Mouse (Mus musculus) erythroblast, embryonic 14.5 days (primary cell): ENCODE results near the gene Wdr54. TPM values are rescaled to one million over a fixed set of nuclear protein-coding genes. Genes with fewer than 3 reads are reported as not detected.

Experiments used
- H3K27me3 ChIP-seq: 2 replicates; pipeline ENCODE4 v1.6.1; 2012; ENCODE audit warnings: inconsistent platforms; ENCODE audit not compliant: control insufficient read depth
- H3K36me3 ChIP-seq: 2 replicates; pipeline ENCODE4 v1.6.1; 2012; ENCODE audit warnings: mild to moderate bottlenecking, inconsistent platforms; ENCODE audit not compliant: control insufficient read depth
- H3K4me1 ChIP-seq: 2 replicates; pipeline ENCODE4 v1.6.1; 2012; ENCODE audit warnings: inconsistent platforms; ENCODE audit not compliant: control insufficient read depth
- H3K4me3 ChIP-seq: replicated peaks from 2 replicates; pipeline ENCODE3; 2012; ENCODE audit warnings: moderate library complexity, mild to moderate bottlenecking, inconsistent platforms
- H3K9me3 ChIP-seq: 2 replicates; pipeline ENCODE4 v1.6.1; 2012; ENCODE audit warnings: low read length, inconsistent platforms, mixed read lengths; ENCODE audit not compliant: control insufficient read depth
- GATA1 ChIP-seq: IDR thresholded peaks from 2 replicates; pipeline ENCODE4 v1.6.1; 2012; ENCODE audit warnings: low read length, inconsistent platforms, mixed read lengths
- TAL1 ChIP-seq: IDR thresholded peaks from 3 replicates; pipeline ENCODE4 v1.6.1; 2012; ENCODE audit warnings: low read length, inconsistent platforms, mixed read lengths
- polyA plus RNA-seq: library from polyadenylated mRNA; stranded (reverse); fragments of >175 nt; gene quantifications from 2 replicates; pipeline ENCODE4 v1.2.3, GENCODE M21; 2012

Gene Wdr54
- polyA plus RNA-seq, 1 experiment, result 0.01 TPM

DNA sequence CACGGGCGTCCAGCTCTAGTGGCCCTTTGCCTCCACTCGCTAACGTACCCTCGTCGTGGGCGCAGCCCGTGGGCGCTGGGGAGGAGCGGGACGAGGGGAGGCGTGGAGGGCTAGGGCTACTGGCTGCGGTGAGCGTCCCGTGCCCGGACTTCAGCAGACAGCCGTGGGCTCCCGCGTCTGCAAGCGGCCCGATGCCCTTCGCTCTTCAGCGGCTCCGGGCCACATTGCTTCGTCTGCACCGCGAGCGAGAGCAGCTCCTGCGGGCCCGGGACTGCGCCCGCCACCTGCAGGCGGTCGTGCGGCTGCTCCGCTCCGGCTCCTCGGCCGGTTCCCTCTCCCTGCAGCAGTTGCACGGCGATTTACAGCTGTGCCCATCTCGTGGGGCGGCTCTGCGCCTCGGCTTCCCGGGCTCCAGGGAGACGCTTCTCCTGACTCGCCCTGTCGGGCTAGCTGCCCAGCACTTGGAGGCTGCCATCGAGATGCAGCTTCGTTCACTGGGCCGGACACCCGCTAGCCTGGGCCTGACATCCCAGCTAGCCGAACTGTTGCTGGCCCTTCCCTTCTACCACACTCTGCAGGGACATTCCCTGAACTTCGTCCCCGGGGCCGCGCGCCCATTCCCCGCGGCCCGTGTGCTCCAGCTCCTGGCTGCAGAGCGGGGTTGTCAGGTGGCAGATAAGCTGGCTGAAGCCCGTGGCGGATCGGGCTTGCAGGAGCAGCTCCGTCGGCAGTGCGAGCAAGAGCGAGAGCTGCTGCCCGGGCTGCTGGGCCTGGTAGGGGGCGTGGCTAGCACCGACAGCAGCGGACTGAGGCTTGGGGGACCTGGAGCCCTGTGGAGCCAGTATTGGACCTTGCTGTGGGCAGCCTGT is 54.3 kb downstream of the Wdr54 start:
- peaks cover 31% of the 10 kb centered on the region for H3K4me1 ChIP-seq
- H3K27me3 ChIP-seq, result peaks cover 24% of the 10 kb centered on the region
- peaks cover 36% of the 10 kb centered on the region for H3K36me3 ChIP-seq
- no peak for TF ChIP-seq TAL1
- TF ChIP-seq GATA1, result no peak
- peak overlapping the region; percentile 79 for H3K4me3 ChIP-seq
- H3K9me3 ChIP-seq, result no peaks in the 10 kb centered on the region

- no peak for TF ChIP-seq TAL1
- no peak for TF ChIP-seq GATA1
- H3K9me3 ChIP-seq, result no peaks in the 10 kb centered on the region
- peaks cover 26% of the 10 kb centered on the region for H3K27me3 ChIP-seq
- H3K36me3 ChIP-seq, result peaks cover 32% of the 10 kb centered on the region
- H3K4me3 ChIP-seq, result peak within 1 kb of the TSS; percentile 79
- H3K4me1 ChIP-seq, result peaks cover 31% of the 10 kb centered on the region
Measured at GRCm38 (mm10) chr6:83101316-83101687, 54.9 kb downstream of the Wdr54 start, which contains the start of the genes Ccdc142 and Gm42688. Gene Ccdc142, plus strand, starts transcription at chr6:83101601. Gene Gm42688, plus strand, starts transcription at chr6:83101617.

Other genes with a start within 250 kb of the Wdr54 start
- gene Sema4f, start 216.6 kb downstream of the Wdr54 start, polyA plus RNA-seq, result not detected in 2 replicates
- 8.2 and 8.8 TPM in 2 replicates for gene M1ap, start 209.5 kb downstream of the Wdr54 start, polyA plus RNA-seq
- gene Dok1, start 122.9 kb downstream of the Wdr54 start, polyA plus RNA-seq, result 27.8 and 28.7 TPM in 2 replicates
- gene Loxl3, start 122.2 kb downstream of the Wdr54 start, polyA plus RNA-seq, result 0.01 and 0.02 TPM in 2 replicates
- 310 and 339 TPM in 2 replicates for gene Aup1, start 101.9 kb downstream of the Wdr54 start, polyA plus RNA-seq
- 6.2 and 6.6 TPM in 2 replicates for gene Htra2, start 101.1 kb downstream of the Wdr54 start, polyA plus RNA-seq
- gene Dqx1, start 98.6 kb downstream of the Wdr54 start, polyA plus RNA-seq, result 0.14 and 0.18 TPM in 2 replicates
- gene Tlx2, start 86.1 kb downstream of the Wdr54 start, polyA plus RNA-seq, result not detected in 2 replicates
- gene Pcgf1, start 78.5 kb downstream of the Wdr54 start, polyA plus RNA-seq, result 1.5 and 2.2 TPM in 2 replicates
- 0.05 TPM in 1 of 2 replicates, not detected in the other for gene Lbx2, start 70.0 kb downstream of the Wdr54 start, polyA plus RNA-seq
- 0.18 and 0.43 TPM in 2 replicates for gene Ccdc142, start 54.8 kb downstream of the Wdr54 start, polyA plus RNA-seq
- gene Gm42688, start 54.8 kb downstream of the Wdr54 start, polyA plus RNA-seq, result 0.18 and 0.27 TPM in 2 replicates
- 12.3 and 12.8 TPM in 2 replicates for gene Mrpl53, start 47.4 kb downstream of the Wdr54 start, polyA plus RNA-seq
- gene Mogs, start 40.9 kb downstream of the Wdr54 start, polyA plus RNA-seq, result 3.9 and 4.2 TPM in 2 replicates
- 16.2 and 18.3 TPM in 2 replicates for gene Wbp1, start 34.8 kb downstream of the Wdr54 start, polyA plus RNA-seq
- 26.4 TPM in 2 replicates for gene Ino80b, start 31.0 kb downstream of the Wdr54 start, polyA plus RNA-seq
- gene Rtkn, start 20.9 kb downstream of the Wdr54 start, polyA plus RNA-seq, result 0.26 and 0.39 TPM in 2 replicates
- not detected in 2 replicates for gene 1700003E16Rik, start within 50 bp of the Wdr54 start, polyA plus RNA-seq
- 27.2 and 36.9 TPM in 2 replicates for gene Dctn1, start 9.5 kb upstream of the Wdr54 start, polyA plus RNA-seq
- gene Slc4a5, start 63.4 kb upstream of the Wdr54 start, polyA plus RNA-seq, result 1.8 and 2.3 TPM in 2 replicates
- gene Mthfd2, start 169.5 kb upstream of the Wdr54 start, polyA plus RNA-seq, result 5.3 and 6.1 TPM in 2 replicates
- 1.8 and 2.4 TPM in 2 replicates for gene Mob1a, start 169.6 kb upstream of the Wdr54 start, polyA plus RNA-seq
- 25.9 and 28.1 TPM in 2 replicates for gene Bola3, start 192.8 kb upstream of the Wdr54 start, polyA plus RNA-seq